Mouse (Mus musculus) c-Kit-positive CD71-positive TER-119-negative erythroid progenitor cells, embryonic 14.5 days (primary cell): ENCODE results near the gene Kirrel.

Experiments
- DNase-seq: peaks from one replicate; pipeline ENCODE4 v3.0.0-alpha.2; 2013; ENCODE audit warnings: low read depth

The Kirrel gene

GRCm38 (mm10) chr3:87077681-87078080, 96.9 kb downstream of the Kirrel start:
- DNase-seq, result no peak

GRCm38 (mm10) chr3:87076899-87077298, 97.6 kb downstream of the Kirrel start:
- DNase-seq, result no peak

- no peak for DNase-seq
Measured at GRCm38 (mm10) chr3:87076161-87076560, 98.4 kb downstream of the Kirrel start.

- DNase-seq, result no peak
Measured at GRCm38 (mm10) chr3:87072612-87073515, 101.7 kb downstream of the Kirrel start.

- no peak for DNase-seq
Measured at GRCm38 (mm10) chr3:87072191-87072590, 102.4 kb downstream of the Kirrel start.

DNA sequence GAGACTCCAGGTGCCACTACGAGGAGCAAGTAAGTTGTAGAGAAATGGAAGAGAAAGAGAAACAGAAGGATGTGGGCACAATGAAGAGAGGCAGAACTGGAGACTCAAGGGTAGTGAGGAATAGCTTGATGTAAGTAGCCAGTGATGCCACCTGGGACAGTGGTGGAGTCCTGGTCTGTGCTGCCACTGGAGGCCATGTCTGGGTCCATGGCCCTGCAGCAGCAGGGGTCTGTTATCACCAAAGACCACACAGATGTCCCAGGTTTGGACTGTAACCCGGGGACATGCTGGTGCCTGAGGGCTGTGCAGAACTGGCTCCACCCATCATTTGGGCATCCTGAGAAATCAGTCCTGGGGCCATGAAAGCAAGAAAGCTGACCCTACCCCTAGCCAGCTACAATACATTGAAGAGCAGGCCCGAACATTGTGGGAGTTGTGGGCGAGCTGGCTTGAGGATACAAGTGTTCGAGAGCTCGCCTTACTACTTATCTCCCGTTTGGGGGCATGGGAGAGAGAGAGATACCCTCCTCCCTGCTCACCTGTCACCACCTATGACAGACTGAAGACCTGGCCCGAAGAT, 107.1 kb downstream of the Kirrel start:
- no peak for DNase-seq

- DNase-seq, result no peak
Measured at GRCm38 (mm10) chr3:87053939-87054338, 120.6 kb downstream of the Kirrel start.

GRCm38 (mm10) chr3:87047801-87048200, 126.7 kb downstream of the Kirrel start:
- DNase-seq, result no peak

- no peak for DNase-seq
Measured at GRCm38 (mm10) chr3:87041733-87042132, 132.8 kb downstream of the Kirrel start.

GRCm38 (mm10) chr3:87038500-87038899, 136.0 kb downstream of the Kirrel start:
- DNase-seq, result no peak

GRCm38 (mm10) chr3:87034061-87034460, 140.5 kb downstream of the Kirrel start:
- DNase-seq, result no peak

- DNase-seq, result peak; percentile 30
Measured at GRCm38 (mm10) chr3:87033357-87033756, 141.2 kb downstream of the Kirrel start.

- peak; percentile 30 for DNase-seq
Measured at GRCm38 (mm10) chr3:87030855-87031254, 143.7 kb downstream of the Kirrel start.
